Mouse (Mus musculus) stomach, postnatal 0 days (tissue): ENCODE measurements around the gene Atxn7l3.

Experiments
- CTCF ChIP-seq: IDR thresholded peaks from 2 replicates; pipeline ENCODE4 v1.5.1; 2016; ENCODE audit warnings: antibody characterized with exemption, low read depth, mild to moderate bottlenecking, moderate library complexity
- EP300 ChIP-seq: optimal IDR thresholded peaks from 2 replicates; pipeline ENCODE3; 2016; ENCODE audit warnings: antibody characterized with exemption

DNA sequence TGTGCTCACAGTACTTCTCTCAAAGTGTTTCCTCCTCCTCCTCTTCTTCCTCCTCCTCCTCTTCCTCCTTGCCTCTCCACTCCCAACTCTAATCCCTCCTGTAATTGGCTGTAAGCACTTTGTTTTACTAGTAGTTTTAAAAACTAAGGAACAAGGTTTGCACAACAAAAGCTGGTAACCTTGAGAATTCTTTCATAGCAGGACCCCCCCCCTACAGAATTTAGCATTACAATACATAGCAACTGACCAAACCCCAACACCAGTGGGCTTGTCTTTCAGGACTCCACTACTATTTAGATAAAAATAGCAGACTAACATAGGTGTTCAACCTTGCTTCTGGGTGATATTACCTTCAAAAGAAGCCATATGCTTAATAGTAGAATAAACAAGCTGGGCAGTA, 33.1 kb upstream of the Atxn7l3 start:
- TF ChIP-seq CTCF (no peak), EP300 (no peak)
